Mouse (Mus musculus) G1E (cell line): ENCODE measurements at regions not wholly inside any gene's neighbourhood (a gene's known extent, or its start where the extent isn't known, plus 50 kb on each side); places are given as distances from the start of the nearest gene placed in this dataset.
A peak's percentile ranks its signal among the peaks of the same experiment; 100 is the strongest.

Experiments used
- ATAC-seq: 2 replicates; pipeline ENCODE4 v1.8.0; 2016; ENCODE audit warnings: mild to moderate bottlenecking; ENCODE audit not compliant: insufficient number of reproducible peaks, poor library complexity, low FRiP score, severe bottlenecking; ENCODE audit errors: extremely low read depth
- DNase-seq: peaks from one replicate; pipeline ENCODE4 v3.0.0; 2012; ENCODE audit warnings: low spot score
- H3K27me3 ChIP-seq: 2 replicates; pipeline ENCODE4 v1.6.1; 2012; ENCODE audit warnings: mild to moderate bottlenecking, low read length, inconsistent platforms; ENCODE audit not compliant: insufficient read depth
- H3K36me3 ChIP-seq: replicated peaks from 2 replicates; pipeline ENCODE3; 2012; ENCODE audit warnings: mild to moderate bottlenecking, inconsistent platforms
- H3K4me1 ChIP-seq: 2 replicates; pipeline ENCODE4 v1.6.1; 2012; ENCODE audit warnings: low read depth, low read length, inconsistent platforms, mixed read lengths; ENCODE audit not compliant: insufficient read depth
- H3K4me3 ChIP-seq: 2 replicates; pipeline ENCODE4 v1.5.1; 2012; ENCODE audit warnings: low read depth, mild to moderate bottlenecking, inconsistent platforms, low read length, moderate library complexity, mixed read lengths
- H3K9me3 ChIP-seq: replicated peaks from 2 replicates; pipeline ENCODE4 v1.6.1; 2012; ENCODE audit warnings: inconsistent platforms
- CTCF ChIP-seq: IDR thresholded peaks from 2 replicates; pipeline ENCODE4 v1.5.1; 2012; ENCODE audit warnings: low read depth, low read length, inconsistent platforms, mixed read lengths
- GATA1 ChIP-seq: IDR thresholded peaks from 2 replicates; pipeline ENCODE4 v1.6.1; 2012; ENCODE audit warnings: borderline replicate concordance, low read length, inconsistent platforms, mixed read lengths
- GATA2 ChIP-seq: IDR thresholded peaks from 2 replicates; pipeline ENCODE4 v1.6.1; 2012; ENCODE audit warnings: low read depth, low read length, inconsistent platforms, borderline replicate concordance
- POLR2AphosphoS5 ChIP-seq: IDR thresholded peaks from 2 replicates; pipeline ENCODE4 v1.6.1; 2012; ENCODE audit warnings: low read depth, low read length, inconsistent platforms; ENCODE audit not compliant: insufficient replicate concordance
- TAL1 ChIP-seq: conservative IDR thresholded peaks from 2 replicates; pipeline ENCODE4 v1.6.1; 2012; ENCODE audit warnings: low read depth, low read length, inconsistent platforms, mixed read lengths

GRCm38 (mm10) chr1:151125028-151125659 is 57.2 kb upstream of the Gm47985 start:
- ATAC-seq (no peak), DNase-seq (no peak)
- H3K4me3 ChIP-seq: no peak overlapping the region
- no peaks in the 10 kb centered on the region for H3K36me3 ChIP-seq
- no peak for TF ChIP-seq GATA2
- no peak for TF ChIP-seq GATA1
- TF ChIP-seq TAL1: no peak
- no peak for TF ChIP-seq CTCF
- no peak for TF ChIP-seq POLR2AphosphoS5
- H3K4me1 ChIP-seq: peaks cover 34% of the 10 kb centered on the region
- H3K9me3 ChIP-seq: no peaks in the 10 kb centered on the region
- no peaks in the 10 kb centered on the region for H3K27me3 ChIP-seq

GRCm38 (mm10) chr1:151125764-151126485 is 56.4 kb upstream of the Gm47985 start:
- Histone ChIP-seq H3K27me3 (no peaks in the 10 kb centered on the region), H3K9me3 (no peaks in the 10 kb centered on the region), H3K4me1 (peaks cover 36% of the 10 kb centered on the region), H3K4me3 (no peak overlapping the region), H3K36me3 (no peaks in the 10 kb centered on the region)
- TF ChIP-seq POLR2AphosphoS5 (no peak), GATA2 (no peak), GATA1 (no peak), CTCF (no peak), TAL1 (no peak)
- DNase-seq (no peak), ATAC-seq (no peak)

- DNase-seq (no peak), ATAC-seq (no peak)
- no peaks in the 10 kb centered on the region for H3K36me3 ChIP-seq
- no peak overlapping the region for H3K4me3 ChIP-seq
- peaks cover 44% of the 10 kb centered on the region for H3K4me1 ChIP-seq
- TF ChIP-seq CTCF (no peak), POLR2AphosphoS5 (no peak), GATA2 (no peak)
- H3K9me3 ChIP-seq: no peaks in the 10 kb centered on the region
- no peaks in the 10 kb centered on the region for H3K27me3 ChIP-seq
Measured at GRCm38 (mm10) chr1:151126756-151127155, 55.6 kb upstream of the Gm47985 start.

- no peak for ATAC-seq
- H3K4me3 ChIP-seq: no peak overlapping the region
- H3K27me3 ChIP-seq: no peaks in the 10 kb centered on the region
- no peaks in the 10 kb centered on the region for H3K9me3 ChIP-seq
- H3K4me1 ChIP-seq: peaks cover 53% of the 10 kb centered on the region
- no peak for DNase-seq
- no peak for TF ChIP-seq POLR2AphosphoS5
- TF ChIP-seq CTCF: no peak
- no peak for TF ChIP-seq TAL1
- no peaks in the 10 kb centered on the region for H3K36me3 ChIP-seq
Measured at GRCm38 (mm10) chr1:151128005-151128404, 54.3 kb upstream of the Gm47985 start.

GRCm38 (mm10) chr1:151128955-151129354 is 53.4 kb upstream of the Gm47985 start:
- Histone ChIP-seq H3K4me1 (peaks cover 53% of the 10 kb centered on the region), H3K4me3 (no peak overlapping the region), H3K9me3 (no peaks in the 10 kb centered on the region), H3K27me3 (no peaks in the 10 kb centered on the region), H3K36me3 (no peaks in the 10 kb centered on the region)
- ATAC-seq (peak; percentile 61), DNase-seq (no peak)
- TF ChIP-seq GATA2: no peak
- no peak for TF ChIP-seq TAL1
- TF ChIP-seq CTCF: no peak
- no peak for TF ChIP-seq GATA1
- TF ChIP-seq POLR2AphosphoS5: no peak

GRCm38 (mm10) chr1:151130036-151130435 is 52.3 kb upstream of the Gm47985 start:
- Histone ChIP-seq H3K36me3 (no peaks in the 10 kb centered on the region), H3K9me3 (no peaks in the 10 kb centered on the region), H3K4me3 (no peak overlapping the region), H3K27me3 (no peaks in the 10 kb centered on the region), H3K4me1 (peaks cover 54% of the 10 kb centered on the region)
- ATAC-seq (0 out of 2 replicates have a peak, but pooled peaks have one; percentile 16), DNase-seq (no peak)
- TF ChIP-seq GATA1 (no peak), POLR2AphosphoS5 (no peak), TAL1 (no peak), GATA2 (no peak), CTCF (no peak)
